Mouse (Mus musculus) left cerebral cortex, adult 18-20 months (tissue): ENCODE data around the gene Rassf8. TPM values are rescaled to one million over a fixed set of nuclear protein-coding genes. Genes with fewer than 3 reads are reported as not detected.

ENCODE experiments used
- DNase-seq, 2 experiments: peaks; one replicate each; pipeline ENCODE4 v3.0.0; 2021 to 2022; ENCODE audit warnings: low spot score in 2 of 2, mixed read lengths in 1 of 2
- total RNA-seq, 2 experiments: library from RNA; stranded (reverse); gene quantifications; 2 replicates each; pipeline ENCODE4 v1.2.3; 2021

Gene Rassf8
- total RNA-seq, 2 experiments from 2014 or later, result 16.3 to 18.9 TPM

- DNase-seq, result no peak
Observed at GRCm38 (mm10) chr6:145811174-145811573, 64.6 kb downstream of the Rassf8 start.

GRCm38 (mm10) chr6:145815200-145815599 lies 68.7 kb downstream of the Rassf8 start:
- DNase-seq, result no peak

- DNase-seq, result no peak
Observed at GRCm38 (mm10) chr6:145819151-145819550, 72.6 kb downstream of the Rassf8 start.

- no peak for DNase-seq
Observed at GRCm38 (mm10) chr6:145822218-145822617, 75.7 kb downstream of the Rassf8 start.

GRCm38 (mm10) chr6:145823103-145823502 lies 76.6 kb downstream of the Rassf8 start:
- no peak for DNase-seq

GRCm38 (mm10) chr6:145823588-145824234 lies 77.2 kb downstream of the Rassf8 start:
- DNase-seq, result peak in 1 of 2 experiments; percentile 7

DNA sequence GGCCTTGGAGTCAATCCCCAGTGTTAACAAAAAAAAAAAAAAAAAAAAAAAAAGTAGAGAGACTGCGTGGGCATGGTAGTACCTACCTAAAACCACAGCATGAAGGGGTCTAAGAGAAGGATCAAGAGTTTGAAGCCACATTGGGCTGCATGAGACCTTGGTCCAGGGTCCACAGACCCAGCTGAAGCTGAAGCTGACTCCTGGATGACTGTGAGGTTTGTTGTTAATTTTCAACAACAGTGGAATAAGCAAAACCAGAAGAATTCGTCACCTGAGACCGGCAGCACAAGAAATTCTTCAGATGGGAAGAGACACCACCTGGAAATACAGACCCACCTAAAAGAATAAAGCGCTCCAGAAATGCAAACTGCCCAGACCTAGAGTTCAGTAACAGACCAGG lies 79.8 kb downstream of the Rassf8 start:
- DNase-seq, result no peak

DNA sequence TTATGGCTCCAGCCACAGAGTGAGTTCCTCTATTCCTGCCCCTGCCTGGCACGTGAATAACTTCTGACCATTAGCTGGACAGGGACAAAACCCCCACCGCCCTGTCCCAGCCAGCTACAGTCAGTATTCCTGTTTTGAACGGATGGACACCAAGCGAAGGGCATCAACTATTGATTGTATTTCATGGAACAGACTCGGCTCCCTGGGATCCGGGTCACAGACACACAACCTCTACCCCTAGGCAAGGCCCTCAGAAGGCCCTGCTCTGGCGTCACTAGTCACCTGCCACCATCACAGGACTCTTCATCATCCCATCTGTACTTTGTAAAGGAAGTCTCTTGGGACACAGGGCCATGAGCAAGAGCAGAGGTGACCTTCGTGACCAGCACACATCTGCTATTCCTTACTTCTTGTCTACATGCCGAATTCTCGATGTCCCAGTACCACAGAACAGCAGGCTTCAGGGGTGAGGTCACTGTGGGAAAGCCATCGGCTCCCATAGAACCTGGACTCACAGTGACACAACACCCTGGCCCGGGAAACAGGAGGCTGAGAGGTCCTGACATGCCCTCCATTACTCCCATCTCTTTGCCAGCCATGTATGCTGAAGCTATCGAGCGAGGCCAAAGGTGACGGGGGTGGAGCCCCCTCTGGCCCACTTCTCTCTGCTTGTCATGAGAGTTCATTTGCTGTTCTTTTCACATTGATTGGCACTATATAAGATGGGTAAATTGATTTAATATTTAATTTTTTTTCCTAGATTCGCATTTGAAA lies 82.7 kb downstream of the Rassf8 start:
- no peak for DNase-seq

DNA sequence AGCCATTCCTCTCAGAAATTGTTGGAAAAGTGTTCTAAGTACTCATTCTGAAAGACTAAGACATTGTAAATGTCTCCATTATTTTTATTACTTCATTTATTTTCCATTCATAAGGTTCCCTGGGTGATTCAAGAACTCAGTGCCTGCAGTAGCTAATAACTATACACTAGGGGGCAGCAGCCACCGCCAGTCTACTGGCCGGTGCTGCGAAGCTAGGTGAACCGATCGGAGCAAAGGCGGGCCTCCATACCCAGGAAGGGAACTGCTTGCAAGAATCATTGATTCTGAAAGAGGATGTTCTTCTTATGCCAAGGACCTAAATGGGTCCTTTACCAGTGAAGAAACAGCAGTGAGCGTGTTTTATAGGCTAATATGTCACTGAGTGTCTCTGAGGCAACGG lies 83.6 kb downstream of the Rassf8 start:
- DNase-seq, result peak; percentile 74 to 76

GRCm38 (mm10) chr6:145830617-145831016 lies 84.1 kb downstream of the Rassf8 start:
- no peak for DNase-seq

GRCm38 (mm10) chr6:145832927-145833326 lies 86.4 kb downstream of the Rassf8 start:
- DNase-seq, result no peak

GRCm38 (mm10) chr6:145835359-145835758 lies 88.8 kb downstream of the Rassf8 start:
- DNase-seq, result no peak

DNA sequence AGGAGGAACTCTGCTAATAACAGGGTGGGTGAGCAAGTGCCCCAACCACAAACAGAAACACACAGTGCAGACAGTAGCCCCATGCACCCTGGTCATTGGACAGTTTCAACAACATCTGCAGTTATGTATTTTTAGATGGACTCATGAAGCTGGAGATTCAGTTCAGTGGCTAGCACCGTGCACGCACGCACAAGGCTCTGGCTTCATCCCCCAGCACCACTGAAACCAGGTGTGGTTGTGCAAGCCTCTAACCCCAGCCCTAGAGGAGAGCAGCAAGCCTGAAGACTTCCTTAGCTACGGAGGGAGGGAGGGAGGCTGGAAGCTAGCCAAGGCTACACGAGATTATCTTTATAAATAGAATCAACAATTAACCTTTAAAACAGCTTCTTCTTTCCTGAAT lies 99.1 kb downstream of the Rassf8 start:
- DNase-seq, result no peak

DNA sequence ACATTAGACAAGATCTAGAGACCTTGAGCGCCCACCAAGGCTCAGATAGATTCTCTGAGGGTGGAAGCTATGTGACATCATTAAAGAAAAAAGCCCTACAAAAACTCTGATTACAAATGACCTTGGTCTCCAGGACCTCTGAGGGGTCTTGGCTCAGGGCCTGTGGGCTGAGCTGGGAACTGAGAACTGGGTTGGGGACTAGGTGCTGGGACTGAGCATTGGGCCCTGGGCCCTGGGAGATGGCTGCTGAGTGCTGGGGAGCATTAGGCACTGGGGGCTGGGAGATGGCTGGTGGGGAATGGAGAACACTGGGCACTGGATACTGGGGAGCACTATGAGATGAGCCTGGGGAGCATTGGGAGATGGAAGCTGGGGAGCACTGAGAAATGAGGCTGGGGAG lies 99.5 kb downstream of the Rassf8 start:
- no peak for DNase-seq

GRCm38 (mm10) chr6:145846948-145847347 lies 100.4 kb downstream of the Rassf8 start:
- no peak for DNase-seq

GRCm38 (mm10) chr6:145847661-145848060 lies 101.1 kb downstream of the Rassf8 start:
- no peak for DNase-seq

GRCm38 (mm10) chr6:145850789-145851188 lies 104.2 kb downstream of the Rassf8 start:
- DNase-seq, result no peak

DNA sequence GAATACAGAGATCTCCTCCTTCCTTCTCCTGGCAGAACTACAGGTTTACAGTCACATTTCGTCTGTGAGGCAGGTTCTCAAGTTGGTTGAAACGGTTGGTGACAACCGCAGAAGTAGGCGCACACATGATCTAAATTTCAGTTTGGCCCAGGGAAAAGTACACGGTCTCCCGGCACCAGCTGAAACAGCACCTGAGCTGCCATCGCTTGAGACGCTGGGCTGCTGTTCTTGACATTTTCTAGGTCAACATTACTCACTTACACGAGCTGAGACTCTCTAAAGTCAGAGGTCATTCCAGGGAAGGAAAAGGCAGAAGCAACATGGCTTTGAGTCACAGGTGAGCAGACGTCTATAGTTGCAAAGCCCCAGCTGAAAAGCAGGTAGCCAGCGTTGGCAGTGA lies 105.4 kb downstream of the Rassf8 start:
- no peak for DNase-seq

GRCm38 (mm10) chr6:145852708-145853107 lies 106.2 kb downstream of the Rassf8 start:
- no peak for DNase-seq

DNA sequence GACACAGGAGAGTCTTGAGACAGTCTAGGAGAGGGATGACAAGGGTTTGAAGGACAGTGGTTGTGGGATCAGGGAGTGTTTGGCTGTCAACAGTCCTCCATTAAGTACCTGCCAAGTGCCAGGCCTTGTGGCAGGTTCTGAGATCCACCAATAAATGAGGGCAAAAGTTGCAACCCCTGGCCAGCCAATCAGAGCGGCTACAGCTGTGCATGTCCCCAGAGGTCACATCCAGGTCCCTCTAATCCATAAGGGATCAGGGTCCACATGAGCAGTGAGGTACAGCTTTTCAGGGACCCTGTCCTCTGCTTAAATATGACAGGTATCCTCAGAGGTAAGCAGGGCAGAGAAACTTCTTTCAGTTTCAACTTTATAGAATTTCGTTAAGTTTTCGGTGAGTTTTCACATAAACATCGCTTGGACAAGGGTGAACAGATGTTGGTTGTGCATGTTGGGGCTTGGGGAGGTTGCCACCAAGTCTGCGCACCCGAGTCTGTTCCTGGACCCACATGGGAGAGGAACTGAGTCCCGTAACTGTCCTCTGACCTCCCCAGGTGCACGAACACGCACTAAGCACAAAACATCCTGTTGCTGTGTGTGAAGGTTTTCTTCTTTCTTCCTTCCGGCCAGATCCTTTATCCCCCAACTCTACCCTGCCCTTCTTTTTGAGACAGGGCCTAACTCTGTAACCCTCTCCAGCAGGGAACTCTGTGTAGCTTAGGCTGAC lies 107.0 kb downstream of the Rassf8 start:
- no peak for DNase-seq

DNA sequence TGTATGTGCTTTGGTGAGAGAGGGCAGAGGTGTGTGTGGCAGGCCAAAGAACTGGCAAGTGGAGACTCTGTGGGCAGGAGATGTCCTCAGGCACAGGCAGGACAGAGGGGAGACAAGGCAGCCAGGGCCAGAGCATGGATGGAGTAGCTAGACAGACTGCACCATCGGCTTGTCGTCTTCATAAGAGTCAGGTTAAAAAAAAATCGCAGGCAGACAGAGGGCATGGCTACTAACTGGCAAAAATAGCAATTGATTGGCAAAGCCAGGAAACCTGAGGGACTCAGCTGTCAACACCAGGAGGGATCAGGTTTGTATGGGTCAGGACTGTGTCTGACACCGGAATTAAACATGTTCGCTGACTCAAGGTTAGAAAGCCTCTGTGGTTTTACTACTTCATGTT lies 108.2 kb downstream of the Rassf8 start:
- DNase-seq, result no peak
